Mouse (Mus musculus) kidney, postnatal 36 days (tissue): ENCODE data around the gene Phka2.

Experiments
- DNase-seq, 2 experiments: peaks; one replicate each; pipeline ENCODE4 v3.0.0; 2021 to 2022; ENCODE audit warnings: mixed read lengths in 2 of 2

The Phka2 gene

GRCm38 (mm10) chrX:160502048-160503041 is at the start of gene Phka2:
Gene Phka2, plus strand, starts transcription at chrX:160502166.
- peak; percentile 81 to 92 for DNase-seq

- DNase-seq = peak; percentile 2 to 34
Measured at GRCm38 (mm10) chrX:160455686-160456085, 46.3 kb upstream of the Phka2 start.

- DNase-seq = peak in 1 of 2 experiments; percentile 1
Measured at GRCm38 (mm10) chrX:160471257-160471786, 30.6 kb upstream of the Phka2 start.

GRCm38 (mm10) chrX:160489784-160490183 is 12.2 kb upstream of the Phka2 start:
- DNase-seq = no peak

GRCm38 (mm10) chrX:160494333-160494732 is 7.6 kb upstream of the Phka2 start:
- DNase-seq = no peak

- DNase-seq = no peak
Measured at GRCm38 (mm10) chrX:160494921-160495320, 7.0 kb upstream of the Phka2 start.

GRCm38 (mm10) chrX:160496473-160496872 is 5.5 kb upstream of the Phka2 start:
- no peak for DNase-seq

- DNase-seq = no peak
Measured at GRCm38 (mm10) chrX:160501095-160501494, 871 bp upstream of the Phka2 start.

- DNase-seq = no peak
Measured at GRCm38 (mm10) chrX:160501687-160502047, 299 bp upstream of the Phka2 start.

- DNase-seq = no peak
Measured at GRCm38 (mm10) chrX:160509046-160509445, 7.1 kb downstream of the Phka2 start.

GRCm38 (mm10) chrX:160510197-160510596 is 8.2 kb downstream of the Phka2 start:
- DNase-seq = no peak

- DNase-seq = no peak
Measured at GRCm38 (mm10) chrX:160516027-160516426, 14.1 kb downstream of the Phka2 start.

GRCm38 (mm10) chrX:160542772-160543171 is 40.8 kb downstream of the Phka2 start:
- no peak for DNase-seq

- no peak for DNase-seq
Measured at GRCm38 (mm10) chrX:160548875-160549274, 46.9 kb downstream of the Phka2 start.

- DNase-seq = peak in 1 of 2 experiments; percentile 4
Measured at GRCm38 (mm10) chrX:160552066-160552465, 50.1 kb downstream of the Phka2 start.

GRCm38 (mm10) chrX:160583589-160583988 is 81.6 kb downstream of the Phka2 start:
- DNase-seq = peak in 1 of 2 experiments; percentile 20

- no peak for DNase-seq
Measured at GRCm38 (mm10) chrX:160584148-160584838, 82.3 kb downstream of the Phka2 start.

GRCm38 (mm10) chrX:160585110-160585509 is 83.1 kb downstream of the Phka2 start:
- no peak for DNase-seq

GRCm38 (mm10) chrX:160588523-160588922 is 86.6 kb downstream of the Phka2 start:
- DNase-seq = no peak

- no peak for DNase-seq
Measured at GRCm38 (mm10) chrX:160590147-160590546, 88.2 kb downstream of the Phka2 start.

GRCm38 (mm10) chrX:160592933-160593332 is 91.0 kb downstream of the Phka2 start:
- DNase-seq = no peak

- no peak for DNase-seq
Measured at GRCm38 (mm10) chrX:160598055-160598454, 96.1 kb downstream of the Phka2 start.
